In genomic region chr8:80959588-80960268, GRCm38 (mm10) we compare ENCODE assay signal across 20 mouse cellular contexts. TPM values are rescaled to one million over a fixed set of nuclear protein-coding genes. Genes with fewer than 3 reads are reported as not detected.
DNase-seq lines count a peak whose midpoint lies in the region; ATAC-seq and TF ChIP-seq lines count a peak whose summit lies in the region.
"Had no signal": no experiment of that assay in that cellular context is flagged by ENCODE, and none has a peak within 500 bp of the region (broad histone marks: within the 10 kb centered on the region; RNA-seq: fewer than 3 reads in every experiment).

No protein-coding gene starts in this region.

- H3K4me3 ChIP-seq in forebrain, embryonic 10.5 days, result no peak overlapping the region
- H3K4me3 ChIP-seq in forebrain, embryonic 12.5 days (replicated peaks), result no peak overlapping the region
- no peak overlapping the region for H3K4me3 ChIP-seq in kidney, embryonic 16.5 days (ENCODE audit: low read length)
- no peak overlapping the region for H3K4me3 ChIP-seq in lung, embryonic 14.5 days (ENCODE audit: low read depth, low read length)
- H3K4me3 ChIP-seq: forebrain, embryonic 13.5 days; gastrocnemius, adult 2 months; heart, embryonic 15.5 days; hindbrain, embryonic 13.5 days had no signal

- H3K36me3 ChIP-seq in forebrain, embryonic 10.5 days (replicated peaks), result no peaks in the 10 kb centered on the region
- H3K36me3 ChIP-seq in forebrain, embryonic 12.5 days (replicated peaks), result no peaks in the 10 kb centered on the region
- no peaks in the 10 kb centered on the region for H3K36me3 ChIP-seq in kidney, embryonic 16.5 days (ENCODE audit: insufficient read depth, low read length)
- no peaks in the 10 kb centered on the region for H3K36me3 ChIP-seq in lung, embryonic 14.5 days (ENCODE audit: insufficient read depth)
- H3K36me3 ChIP-seq: heart, embryonic 15.5 days; hindbrain, embryonic 13.5 days had no signal

- peaks cover 6% of the 10 kb centered on the region; the same call in 1 of the 2 replicates for H3K9me3 ChIP-seq in forebrain, embryonic 10.5 days
- H3K9me3 ChIP-seq in forebrain, embryonic 12.5 days, result peaks cover 8% of the 10 kb centered on the region; the same call in 1 of the 2 replicates
- peaks cover 9% of the 10 kb centered on the region for H3K9me3 ChIP-seq in kidney, embryonic 16.5 days (ENCODE audit: low read length)
- peaks cover 3% of the 10 kb centered on the region; the same call in 1 of the 2 replicates for H3K9me3 ChIP-seq in lung, embryonic 14.5 days (ENCODE audit: low read depth, low read length)
- H3K9me3 ChIP-seq: heart, embryonic 15.5 days had no signal

- H3K27ac ChIP-seq in forebrain, embryonic 10.5 days, result 0 out of 2 replicates have a peak overlapping the region, but pooled peaks have one; percentile 25
- H3K27ac ChIP-seq in forebrain, embryonic 12.5 days, result no peak overlapping the region
- H3K27ac ChIP-seq in kidney, embryonic 16.5 days (ENCODE audit: low read length), result no peak overlapping the region
- no peak overlapping the region for H3K27ac ChIP-seq in lung, embryonic 14.5 days (ENCODE audit: low read depth)
- H3K27ac ChIP-seq: forebrain, embryonic 13.5 days; gastrocnemius, adult 2 months; heart, embryonic 15.5 days; hindbrain, embryonic 13.5 days; hindbrain, postnatal 0 days had no signal

- no peak for TF ChIP-seq CTCF in lung, embryonic 14.5 days (IDR thresholded peaks at IDR 0.05; ENCODE audit: low read depth)

- H3K27me3 ChIP-seq in forebrain, embryonic 10.5 days (ENCODE audit: poor library complexity, severe bottlenecking), result no peaks in the 10 kb centered on the region
- no peaks in the 10 kb centered on the region for H3K27me3 ChIP-seq in forebrain, embryonic 12.5 days
- H3K27me3 ChIP-seq in kidney, embryonic 16.5 days (ENCODE audit: insufficient read depth, low read length), result no peaks in the 10 kb centered on the region
- H3K27me3 ChIP-seq in lung, embryonic 14.5 days (ENCODE audit: insufficient read depth, low read length), result no peaks in the 10 kb centered on the region
- H3K27me3 ChIP-seq: forebrain, embryonic 13.5 days; heart, embryonic 15.5 days; hindbrain, embryonic 13.5 days had no signal

- no peak overlapping the region for H3K4me2 ChIP-seq in forebrain, embryonic 12.5 days
- H3K4me2 ChIP-seq in kidney, embryonic 16.5 days (replicated peaks; ENCODE audit: low read depth, low read length), result no peak overlapping the region
- H3K4me2 ChIP-seq in lung, embryonic 14.5 days, result no peak overlapping the region
- H3K4me2 ChIP-seq: forebrain, embryonic 13.5 days; heart, embryonic 15.5 days; hindbrain, embryonic 13.5 days had no signal

- no peak for ATAC-seq in forebrain, embryonic 12.5 days (ENCODE audit: low FRiP score)
- ATAC-seq in kidney, embryonic 16.5 days (ENCODE audit: low FRiP score, low TSS enrichment), result peak; percentile 49; the same call in 1 of the 2 replicates
- 0 out of 2 replicates have a peak, but pooled peaks have one; percentile 22 for ATAC-seq in lung, embryonic 14.5 days (ENCODE audit: insufficient read depth)
- ATAC-seq: forebrain, embryonic 13.5 days; forebrain, postnatal 0 days; hindbrain, postnatal 0 days had no signal

- H3K9ac ChIP-seq in forebrain, embryonic 12.5 days, result no peak overlapping the region
- H3K9ac ChIP-seq in kidney, embryonic 16.5 days (replicated peaks; ENCODE audit: low read length), result no peak overlapping the region
- H3K9ac ChIP-seq in lung, embryonic 14.5 days, result no peak overlapping the region
- H3K9ac ChIP-seq: forebrain, embryonic 13.5 days; forebrain, postnatal 0 days; heart, embryonic 15.5 days; hindbrain, embryonic 13.5 days had no signal

- DNase-seq in forebrain, embryonic 10.5 days (ENCODE audit: extremely low spot score, low spot score), result no peak
- no peak for DNase-seq in kidney, adult 8-10 months
- no peak for DNase-seq in lung, embryonic 14.5 days
- DNase-seq in lung, postnatal 4 days, result no peak
- DNase-seq in MEL-GATA-1-ER (ENCODE audit: extremely low read depth, low read depth), result peak; percentile 68
- no peak for DNase-seq in layer of hippocampus, adult 11-12 months (ENCODE audit: low spot score)
- DNase-seq: adrenal gland, adult 8-10 months; adrenal gland, postnatal 36 days; cerebellum, adult 2 months; cerebellum, postnatal 10 days; forebrain, postnatal 0 days; gastrocnemius, adult 2 months; gastrocnemius, postnatal 25 days; heart, postnatal 14 days had no signal

- 82% methylated on average over 9 of the region's 9 CpGs for WGBS in forebrain, embryonic 10.5 days
- 80% methylated on average over 9 of the region's 9 CpGs for WGBS in forebrain, embryonic 12.5 days
- WGBS in kidney, embryonic 16.5 days, result 47% methylated on average over 9 of the region's 9 CpGs
- WGBS in lung, embryonic 14.5 days, result 63% methylated on average over 9 of the region's 9 CpGs

- H3K4me1 ChIP-seq in forebrain, embryonic 10.5 days, result peaks cover 8% of the 10 kb centered on the region; the same call in 1 of the 2 replicates
- no peaks in the 10 kb centered on the region; the same call in 1 of the 2 replicates for H3K4me1 ChIP-seq in forebrain, embryonic 12.5 days
- H3K4me1 ChIP-seq in kidney, embryonic 16.5 days (ENCODE audit: insufficient read depth, low read length), result peaks cover 9% of the 10 kb centered on the region; the same call in 1 of the 2 replicates
- H3K4me1 ChIP-seq in lung, embryonic 14.5 days (ENCODE audit: insufficient read depth), result peaks cover 7% of the 10 kb centered on the region; the same call in 1 of the 2 replicates
- H3K4me1 ChIP-seq: forebrain, embryonic 13.5 days; hindbrain, embryonic 13.5 days had no signal

RNA-seq across cellular contexts. Expression of gene Usp38, which starts 55.0 kb away (rescaled TPM):
- 23.8 and 24.0 TPM in 2 replicates for polyA plus RNA-seq in forebrain, embryonic 10.5 days (2016; fragmentation: Nextera tagmentation; extraction: Ambion mirVana)
- polyA plus RNA-seq in forebrain, embryonic 12.5 days (2016; fragmentation: Nextera tagmentation; extraction: Ambion mirVana), result 30.3 and 32.8 TPM in 2 replicates
- polyA plus RNA-seq in kidney, embryonic 16.5 days (2015; fragmentation: Nextera tagmentation; extraction: Ambion mirVana), result 18.1 and 19.5 TPM in 2 replicates
- 23.2 and 24.8 TPM in 2 replicates for polyA plus RNA-seq in lung, embryonic 14.5 days (2014; fragmentation: Nextera tagmentation; extraction: Ambion mirVana)
